Mouse (Mus musculus) bone marrow macrophage, adult 2 months (primary cell): ENCODE measurements around the gene Scarb2.

ENCODE experiments used
- CTCF ChIP-seq: IDR thresholded peaks from 2 replicates; pipeline ENCODE4 v1.5.1; 2012; ENCODE audit warnings: low read depth, mild to moderate bottlenecking, low read length, moderate library complexity
- POLR2A ChIP-seq: IDR thresholded peaks from 2 replicates; pipeline ENCODE4 v1.6.1; 2012; ENCODE audit warnings: mild to moderate bottlenecking, low read depth, low read length, borderline replicate concordance

- TF ChIP-seq CTCF (no peak), POLR2A (no peak)
Measured at GRCm38 (mm10) chr5:92489503-92489902, 17.1 kb downstream of the Scarb2 start.
